Mouse (Mus musculus): ENCODE measurements around the gene Erbb3. TPM values are rescaled to one million over a fixed set of nuclear protein-coding genes. Genes with fewer than 3 reads are reported as not detected.
A peak's percentile ranks its signal among the peaks of the same experiment; 100 is the strongest.
"Not testable (repeated sequence)": the region's sequence is repeated elsewhere in the genome, so short reads cannot be mapped to it uniquely, and the experiment has no call there.

Erbb3 gene
- polyA plus RNA-seq, 1 experiment = 26.9 TPM

GRCm38 (mm10) chr10:128620241-128620640, 30.8 kb upstream of the Erbb3 start:
- Histone ChIP-seq H3K27ac (ENCODE audit: insufficient read depth, low read depth, low read length) (no peak overlapping the region), H3K4me3 (ENCODE audit: insufficient read depth, low read depth, low read length) (no peak overlapping the region), H3K4me1 (ENCODE audit: control insufficient read depth, insufficient read depth, low read length) (peaks cover 3% of the 10 kb centered on the region; the same call in 1 of the 2 replicates), H3K36me3 (ENCODE audit: control insufficient read depth, insufficient read depth, low read length) (peaks cover 8% of the 10 kb centered on the region; the same call in 1 of the 2 replicates), H3K27me3 (replicated peaks; ENCODE audit: control insufficient read depth, insufficient read depth, low read length) (no peaks in the 10 kb centered on the region)
- DNase-seq = no peak
- TF ChIP-seq POLR2A (IDR thresholded peaks at IDR 0.05; ENCODE audit: low read depth, low read length) = no peak

GRCm38 (mm10) chr10:128619148-128619547, 29.7 kb upstream of the Erbb3 start:
- H3K27ac ChIP-seq (ENCODE audit: insufficient read depth, low read depth, low read length); H3K36me3 ChIP-seq (ENCODE audit: control insufficient read depth, insufficient read depth, low read length); DNase-seq; H3K4me1 ChIP-seq (ENCODE audit: control insufficient read depth, insufficient read depth, low read length); H3K4me3 ChIP-seq (ENCODE audit: insufficient read depth, low read depth, low read length); H3K27me3 ChIP-seq (replicated peaks; ENCODE audit: control insufficient read depth, insufficient read depth, low read length): not testable (repeated sequence)
- 94% methylated on average over 5 of the region's 5 CpGs for WGBS

GRCm38 (mm10) chr10:128618570-128618969, 29.1 kb upstream of the Erbb3 start:
- H3K4me3 ChIP-seq (ENCODE audit: insufficient read depth, low read depth, low read length) = no peak overlapping the region

DNA sequence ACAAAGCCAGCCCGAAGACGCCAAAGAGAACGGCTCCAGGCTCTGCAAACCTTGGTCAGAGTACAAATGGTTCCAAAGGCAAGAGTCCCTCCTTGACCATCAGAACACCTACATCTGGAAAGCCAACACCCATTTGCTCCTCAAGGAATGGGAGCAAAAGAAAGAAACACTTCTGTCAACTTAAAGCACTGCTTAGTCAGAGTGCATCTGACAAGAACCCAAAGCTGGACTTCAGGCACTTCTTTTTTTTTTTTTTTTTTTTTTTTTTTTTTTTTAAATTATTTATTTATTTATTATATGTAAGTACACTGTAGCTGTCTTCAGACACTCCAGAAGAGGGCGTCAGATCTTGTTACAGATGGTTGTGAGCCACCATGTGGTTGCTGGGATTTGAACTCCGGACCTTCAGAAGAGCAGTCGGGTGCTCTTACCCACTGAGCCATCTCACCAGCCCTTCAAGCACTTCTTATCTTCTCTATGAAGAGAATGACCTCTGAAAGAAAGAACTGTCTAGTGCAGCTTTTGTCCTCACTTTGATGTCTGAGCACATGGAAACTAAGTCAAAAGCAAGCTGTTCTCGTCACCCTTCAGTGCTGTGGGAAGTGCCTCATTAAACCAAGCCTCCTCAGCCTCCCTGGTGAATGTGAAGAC, 26.5 kb upstream of the Erbb3 start:
- not testable (repeated sequence) for H3K27ac ChIP-seq (ENCODE audit: insufficient read depth, low read depth, low read length); H3K4me1 ChIP-seq (ENCODE audit: control insufficient read depth, insufficient read depth, low read length); H3K4me3 ChIP-seq (ENCODE audit: insufficient read depth, low read depth, low read length); DNase-seq; H3K36me3 ChIP-seq (ENCODE audit: control insufficient read depth, insufficient read depth, low read length); H3K27me3 ChIP-seq (replicated peaks; ENCODE audit: control insufficient read depth, insufficient read depth, low read length)
- WGBS = 80% methylated on average over 7 of the region's 7 CpGs

More at GRCm38 (mm10) chr10:128618570-128618969, 29.1 kb upstream of the Erbb3 start:
- no peak for DNase-seq
- H3K4me1 ChIP-seq (ENCODE audit: control insufficient read depth, insufficient read depth, low read length) = no peaks in the 10 kb centered on the region
- H3K27ac ChIP-seq (ENCODE audit: insufficient read depth, low read depth, low read length) = no peak overlapping the region
- 87% methylated on average over 1 of the region's 1 CpGs for WGBS
- TF ChIP-seq CTCF (conservative IDR thresholded peaks at IDR 0.05; ENCODE audit: insufficient read depth, insufficient read length, low read depth, low read length) = no peak
- TF ChIP-seq POLR2A (IDR thresholded peaks at IDR 0.05; ENCODE audit: low read depth, low read length) = no peak
- H3K36me3 ChIP-seq (ENCODE audit: control insufficient read depth, insufficient read depth, low read length) = no peaks in the 10 kb centered on the region
- H3K27me3 ChIP-seq (replicated peaks; ENCODE audit: control insufficient read depth, insufficient read depth, low read length) = no peaks in the 10 kb centered on the region

- Histone ChIP-seq H3K4me3 (ENCODE audit: insufficient read depth, low read depth, low read length) (no peak overlapping the region), H3K27ac (ENCODE audit: insufficient read depth, low read depth, low read length) (no peak overlapping the region), H3K27me3 (replicated peaks; ENCODE audit: control insufficient read depth, insufficient read depth, low read length) (no peaks in the 10 kb centered on the region), H3K4me1 (ENCODE audit: control insufficient read depth, insufficient read depth, low read length) (no peaks in the 10 kb centered on the region), H3K36me3 (ENCODE audit: control insufficient read depth, insufficient read depth, low read length) (no peaks in the 10 kb centered on the region)
- TF ChIP-seq CTCF (conservative IDR thresholded peaks at IDR 0.05; ENCODE audit: insufficient read depth, insufficient read length, low read depth, low read length) (no peak; the same call in 1 of the 2 replicates), POLR2A (IDR thresholded peaks at IDR 0.05; ENCODE audit: low read depth, low read length) (no peak)
- WGBS = 50% methylated on average over 3 of the region's 3 CpGs
- no peak for DNase-seq
Observed at GRCm38 (mm10) chr10:128614934-128615333, 25.5 kb upstream of the Erbb3 start.

DNA sequence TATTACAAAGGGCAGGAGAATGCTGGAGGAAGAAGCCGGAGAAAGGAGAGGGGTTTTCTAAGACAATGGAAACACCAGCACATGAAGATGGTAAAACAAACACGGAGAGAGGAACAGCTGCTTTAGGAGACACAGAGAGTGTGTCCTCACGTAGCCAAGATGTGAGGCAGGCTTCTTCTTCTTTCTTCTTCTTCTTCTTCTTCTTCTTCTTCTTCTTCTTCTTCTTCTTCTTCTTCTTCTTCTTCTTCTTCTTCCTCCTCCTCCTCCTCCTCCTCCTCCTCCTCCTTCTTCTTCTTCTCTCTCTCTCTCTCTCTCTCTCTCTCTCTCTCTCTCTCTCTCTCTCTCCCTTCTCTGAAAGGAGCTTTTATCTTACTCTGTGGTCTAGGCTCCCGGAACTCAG, 24.4 kb upstream of the Erbb3 start:
- H3K36me3 ChIP-seq (ENCODE audit: control insufficient read depth, insufficient read depth, low read length); H3K4me3 ChIP-seq (ENCODE audit: insufficient read depth, low read depth, low read length); H3K4me1 ChIP-seq (ENCODE audit: control insufficient read depth, insufficient read depth, low read length); H3K27ac ChIP-seq (ENCODE audit: insufficient read depth, low read depth, low read length); H3K27me3 ChIP-seq (replicated peaks; ENCODE audit: control insufficient read depth, insufficient read depth, low read length); DNase-seq: not testable (repeated sequence)
- 82% methylated on average over 4 of the region's 4 CpGs for WGBS

DNA sequence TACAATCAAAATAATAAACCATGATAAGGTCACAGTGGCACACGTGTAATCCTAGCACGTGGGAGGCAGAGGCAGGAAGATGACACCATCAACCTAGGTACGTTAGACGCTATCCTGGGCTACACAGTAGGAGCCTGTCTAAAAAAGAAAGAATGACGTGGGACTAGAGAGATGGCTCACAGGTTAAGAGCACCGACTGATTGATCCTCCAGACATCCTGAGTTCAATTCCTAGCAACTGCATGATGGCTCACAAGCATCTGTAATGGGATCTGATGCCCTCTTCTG, 23.6 kb upstream of the Erbb3 start:
- Histone ChIP-seq H3K36me3 (ENCODE audit: control insufficient read depth, insufficient read depth, low read length) (no peaks in the 10 kb centered on the region), H3K4me3 (ENCODE audit: insufficient read depth, low read depth, low read length) (no peak overlapping the region), H3K27ac (ENCODE audit: insufficient read depth, low read depth, low read length) (no peak overlapping the region), H3K27me3 (replicated peaks; ENCODE audit: control insufficient read depth, insufficient read depth, low read length) (no peaks in the 10 kb centered on the region), H3K4me1 (ENCODE audit: control insufficient read depth, insufficient read depth, low read length) (no peaks in the 10 kb centered on the region)
- 19% methylated on average over 6 of the region's 6 CpGs for WGBS
- TF ChIP-seq POLR2A (IDR thresholded peaks at IDR 0.05; ENCODE audit: low read depth, low read length) = no peak
- TF ChIP-seq CTCF (conservative IDR thresholded peaks at IDR 0.05; ENCODE audit: insufficient read depth, insufficient read length, low read depth, low read length) = no peak
- DNase-seq = no peak

- no peak overlapping the region for H3K4me3 ChIP-seq (ENCODE audit: insufficient read depth, low read depth, low read length)
- peak; percentile 83 for DNase-seq
- no peaks in the 10 kb centered on the region for H3K36me3 ChIP-seq (ENCODE audit: control insufficient read depth, insufficient read depth, low read length)
- TF ChIP-seq CTCF (conservative IDR thresholded peaks at IDR 0.05; ENCODE audit: insufficient read depth, insufficient read length, low read depth, low read length) (peak; percentile 91), POLR2A (IDR thresholded peaks at IDR 0.05; ENCODE audit: low read depth, low read length) (no peak)
- no peaks in the 10 kb centered on the region for H3K27me3 ChIP-seq (replicated peaks; ENCODE audit: control insufficient read depth, insufficient read depth, low read length)
- no peak overlapping the region for H3K27ac ChIP-seq (ENCODE audit: insufficient read depth, low read depth, low read length)
- WGBS = 11% methylated on average over 16 of the region's 16 CpGs
- H3K4me1 ChIP-seq (ENCODE audit: control insufficient read depth, insufficient read depth, low read length) = no peaks in the 10 kb centered on the region
Observed at GRCm38 (mm10) chr10:128612433-128613153, 23.1 kb upstream of the Erbb3 start.
